Mouse (Mus musculus) heart, postnatal 10 days (tissue): ENCODE results near the gene Zfp90. TPM values are rescaled to one million over a fixed set of nuclear protein-coding genes. Genes with fewer than 3 reads are reported as not detected.

ENCODE experiments used
- DNase-seq, 2 experiments: peaks; one replicate each; pipeline ENCODE4 v3.0.0; 2021
- intact Hi-C: fragments of 180-260 bp; cut with DNase I; formaldehyde crosslinking; loops from one replicate; pipeline ENCODE4 v1.15.1; 2025
- total RNA-seq, 2 experiments: library from RNA; stranded (reverse); gene quantifications; 2 replicates each; pipeline ENCODE4 v1.2.3; 2021

The Zfp90 gene
- 1 to 10 TPM; 8.1 to 9.1 TPM for total RNA-seq

- peak; percentile 96 to 97 for DNase-seq
- intact Hi-C loops, result loop anchor here (10.0 kb wide), 1 partner anchor 229 kb away; no protein-coding TSS in a partner anchor
Measured at GRCm38 (mm10) chr8:106415182-106415971, at the start of gene Zfp90. Zfp90 (plus strand) TSS chr8:106415327.

- no peak for DNase-seq
- intact Hi-C loops, result no loop called here
Measured at GRCm38 (mm10) chr8:106368501-106368900, 46.6 kb upstream of the Zfp90 start.

- DNase-seq, result no peak
- intact Hi-C loops, result no loop called here
Measured at GRCm38 (mm10) chr8:106369069-106369468, 46.1 kb upstream of the Zfp90 start.

GRCm38 (mm10) chr8:106375957-106376356, 39.2 kb upstream of the Zfp90 start:
- no peak for DNase-seq
- intact Hi-C loops, result no loop called here

GRCm38 (mm10) chr8:106376862-106377261, 38.3 kb upstream of the Zfp90 start:
- intact Hi-C loops, result no loop called here
- DNase-seq, result no peak

GRCm38 (mm10) chr8:106378501-106379048, 36.6 kb upstream of the Zfp90 start:
- intact Hi-C loops, result loop anchor here (2.0 kb wide), 1 partner anchor 24 kb away; no protein-coding TSS in a partner anchor
- DNase-seq, result peak; percentile 57 to 72

- intact Hi-C loops, result loop anchor here (2.0 kb wide), 1 partner anchor 23 kb away; no protein-coding TSS in a partner anchor
- no peak for DNase-seq
Measured at GRCm38 (mm10) chr8:106379357-106379756, 35.8 kb upstream of the Zfp90 start.

GRCm38 (mm10) chr8:106381026-106381425, 34.1 kb upstream of the Zfp90 start:
- intact Hi-C loops, result no loop called here
- DNase-seq, result no peak

- intact Hi-C loops, result no loop called here
- no peak for DNase-seq
Measured at GRCm38 (mm10) chr8:106387801-106388415, 27.2 kb upstream of the Zfp90 start.

- intact Hi-C loops, result no loop called here
- peak; percentile 54 to 58 for DNase-seq
Measured at GRCm38 (mm10) chr8:106394493-106394892, 20.6 kb upstream of the Zfp90 start.

- intact Hi-C loops, result loop anchor here (5.0 kb wide), 3 partner anchors 137 to 257 kb away; partner anchors contain the start of genes Prmt7 and Slc7a6os
- peak; percentile 90 to 92 for DNase-seq
Measured at GRCm38 (mm10) chr8:106399694-106400093, 15.4 kb upstream of the Zfp90 start.

- DNase-seq, result no peak
- intact Hi-C loops, result loop anchor here (5.0 kb wide), 3 partner anchors 138 to 258 kb away; partner anchors contain the start of genes Prmt7 and Slc7a6os
Measured at GRCm38 (mm10) chr8:106400181-106400580, 14.9 kb upstream of the Zfp90 start.

GRCm38 (mm10) chr8:106403246-106403933, 11.7 kb upstream of the Zfp90 start:
- DNase-seq, result peak; percentile 78 to 83

GRCm38 (mm10) chr8:106404825-106405224, 10.3 kb upstream of the Zfp90 start:
- intact Hi-C loops, result loop anchor here (5.0 kb wide), 3 partner anchors 143 to 263 kb away; partner anchors contain the start of genes Prmt7 and Slc7a6os
- DNase-seq, result no peak

More at GRCm38 (mm10) chr8:106403246-106403933, 11.7 kb upstream of the Zfp90 start:
- intact Hi-C loops, result loop anchor here (2.0 to 5.0 kb wide), 4 partner anchors 25 to 261 kb away; partner anchors contain the start of genes Prmt7 and Slc7a6os

- intact Hi-C loops, result no loop called here
- peak; percentile 38 to 67 for DNase-seq
Measured at GRCm38 (mm10) chr8:106405810-106406209, 9.3 kb upstream of the Zfp90 start.

- intact Hi-C loops, result loop anchor here (10.0 kb wide), 1 partner anchor 235 kb away; no protein-coding TSS in a partner anchor
- no peak for DNase-seq
Measured at GRCm38 (mm10) chr8:106410055-106410454, 5.1 kb upstream of the Zfp90 start.

GRCm38 (mm10) chr8:106410564-106410963, 4.6 kb upstream of the Zfp90 start:
- DNase-seq, result no peak
- intact Hi-C loops, result loop anchor here (10.0 kb wide), 1 partner anchor 234 kb away; no protein-coding TSS in a partner anchor

- intact Hi-C loops, result loop anchor here (10.0 kb wide), 1 partner anchor 233 kb away; no protein-coding TSS in a partner anchor
- peak; percentile 57 to 78 for DNase-seq
Measured at GRCm38 (mm10) chr8:106411783-106412451, 3.2 kb upstream of the Zfp90 start.

GRCm38 (mm10) chr8:106417692-106418091, 2.6 kb downstream of the Zfp90 start:
- DNase-seq, result no peak
- intact Hi-C loops, result loop anchor here (10.0 kb wide), 1 partner anchor 227 kb away; no protein-coding TSS in a partner anchor

- intact Hi-C loops, result no loop called here
- DNase-seq, result no peak
Measured at GRCm38 (mm10) chr8:106431088-106431487, 16.0 kb downstream of the Zfp90 start.
